ENCODE assay signal across 14 mouse cellular contexts in the genomic region with DNA sequence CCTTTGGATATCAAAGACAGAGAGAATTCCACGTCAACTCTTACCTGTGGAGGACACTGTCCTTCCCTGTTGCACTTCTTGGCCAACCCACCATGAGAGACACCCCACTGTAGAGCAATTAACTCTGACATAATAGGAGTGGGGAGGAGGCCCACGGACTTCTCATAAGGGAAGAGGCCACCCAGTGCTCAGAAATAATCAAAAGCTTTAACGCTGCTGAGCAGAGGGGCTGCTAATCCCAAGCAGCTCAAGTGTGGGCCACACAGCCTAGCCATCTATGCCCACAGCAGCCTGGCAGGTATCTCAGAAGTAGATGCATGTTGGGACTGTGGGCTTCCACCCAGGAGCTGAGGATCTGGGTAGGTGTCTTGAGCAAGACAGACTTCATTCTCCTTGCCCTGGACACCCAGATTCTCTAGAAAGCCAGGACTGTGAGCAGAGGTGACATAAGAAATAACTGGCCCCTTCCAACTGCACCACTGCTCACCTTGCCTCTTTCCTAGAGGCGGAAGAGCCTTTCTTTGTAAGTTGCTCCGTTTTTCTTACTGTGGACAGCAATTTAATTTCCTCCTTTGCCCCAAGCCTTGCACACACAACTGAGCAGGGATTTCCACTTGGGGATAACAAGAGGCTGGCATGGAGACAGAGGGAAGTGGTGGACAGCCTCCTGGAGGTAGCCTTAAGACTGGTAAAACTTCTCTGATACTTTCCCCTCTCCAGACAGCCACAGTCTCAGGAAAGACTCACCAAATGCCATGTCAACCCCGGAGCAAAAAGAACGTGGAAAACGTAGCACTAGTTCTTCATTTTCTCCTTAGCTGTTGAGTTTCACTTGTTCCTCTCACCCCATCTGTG. TPM values are rescaled to one million over a fixed set of nuclear protein-coding genes. Genes with fewer than 3 reads are reported as not detected.
DNase-seq lines count a peak whose midpoint lies in the region; ATAC-seq and TF ChIP-seq lines count a peak whose summit lies in the region.
"Had no signal": no experiment of that assay in that cellular context is flagged by ENCODE, and none has a peak within 500 bp of the region (broad histone marks: within the 10 kb centered on the region; RNA-seq: fewer than 3 reads in every experiment).

No protein-coding gene starts in this region.

- H3K9me3 ChIP-seq in forebrain, embryonic 10.5 days = no peaks in the 10 kb centered on the region
- no peaks in the 10 kb centered on the region for H3K9me3 ChIP-seq in hindbrain, embryonic 16.5 days (ENCODE audit: control insufficient read depth, low read length)
- no peaks in the 10 kb centered on the region for H3K9me3 ChIP-seq in neural tube, embryonic 11.5 days (ENCODE audit: control insufficient read depth, low read length)
- no peaks in the 10 kb centered on the region for H3K9me3 ChIP-seq in heart, embryonic 10.5 days

- H3K4me1 ChIP-seq in kidney, adult 2 months (ENCODE audit: control insufficient read depth, insufficient read depth, low read length) = peaks cover 6% of the 10 kb centered on the region
- H3K4me1 ChIP-seq in forebrain, embryonic 10.5 days = peaks cover 82% of the 10 kb centered on the region
- peaks cover 16% of the 10 kb centered on the region for H3K4me1 ChIP-seq in hindbrain, embryonic 16.5 days (ENCODE audit: control insufficient read depth, insufficient read depth, low read depth, low read length)
- H3K4me1 ChIP-seq in neural tube, embryonic 11.5 days (ENCODE audit: control insufficient read depth, insufficient read depth, low read length) = peaks cover 16% of the 10 kb centered on the region
- H3K4me1 ChIP-seq in heart, embryonic 10.5 days = peaks cover 12% of the 10 kb centered on the region; the same call in 1 of the 2 replicates

- H3K36me3 ChIP-seq in kidney, adult 2 months (ENCODE audit: control insufficient read depth, insufficient read depth, low read length) = no peaks in the 10 kb centered on the region
- H3K36me3 ChIP-seq in forebrain, embryonic 10.5 days (replicated peaks) = peaks cover 21% of the 10 kb centered on the region; the same call in 1 of the 2 replicates
- no peaks in the 10 kb centered on the region for H3K36me3 ChIP-seq in hindbrain, embryonic 16.5 days (ENCODE audit: control insufficient read depth, insufficient read depth, low read length)
- H3K36me3 ChIP-seq in neural tube, embryonic 11.5 days (ENCODE audit: control insufficient read depth, insufficient read depth, low read length) = no peaks in the 10 kb centered on the region
- H3K36me3 ChIP-seq in heart, embryonic 10.5 days = no peaks in the 10 kb centered on the region

- 0 out of 2 replicates have a peak, but pooled peaks cover 1% of the 10 kb centered on the region for H3K27me3 ChIP-seq in kidney, adult 2 months (replicated peaks; ENCODE audit: control insufficient read depth, insufficient read depth, low read length)
- peaks cover 98% of the 10 kb centered on the region for H3K27me3 ChIP-seq in forebrain, embryonic 10.5 days (ENCODE audit: poor library complexity, severe bottlenecking)
- peaks cover 4% of the 10 kb centered on the region for H3K27me3 ChIP-seq in hindbrain, embryonic 16.5 days (replicated peaks; ENCODE audit: control insufficient read depth, insufficient read depth, low read length)
- H3K27me3 ChIP-seq in neural tube, embryonic 11.5 days (ENCODE audit: control insufficient read depth, insufficient read depth, low read length) = peaks cover 36% of the 10 kb centered on the region
- peaks cover 97% of the 10 kb centered on the region for H3K27me3 ChIP-seq in heart, embryonic 10.5 days (ENCODE audit: insufficient read depth, poor library complexity, severe bottlenecking)

- H3K9ac ChIP-seq in hindbrain, embryonic 16.5 days (ENCODE audit: low read depth, low read length) = peak overlapping the region; percentile 39
- H3K9ac ChIP-seq in neural tube, embryonic 11.5 days (ENCODE audit: low read length) = peak overlapping the region; percentile 81
- H3K9ac ChIP-seq: lung, embryonic 14.5 days had no signal

- TF ChIP-seq POLR2A in kidney, adult 2 months (IDR thresholded peaks at IDR 0.05; ENCODE audit: low read depth, low read length) = no peak

- intact Hi-C loops in heart, postnatal 25 days (cut with DNase I) = loop anchor here (10.0 kb wide), 2 partner anchors 1447 to 1917 kb away; partner anchors contain the start of gene Mfsd9

- peak overlapping the region; percentile 17 for H3K4me3 ChIP-seq in kidney, adult 2 months (ENCODE audit: insufficient read depth, low read depth, low read length)
- H3K4me3 ChIP-seq in forebrain, embryonic 10.5 days = peak overlapping the region; percentile 61
- H3K4me3 ChIP-seq in hindbrain, embryonic 16.5 days (ENCODE audit: low read length) = peak overlapping the region; percentile 29
- H3K4me3 ChIP-seq in neural tube, embryonic 11.5 days (ENCODE audit: low read depth, low read length) = peak overlapping the region; percentile 40
- no peak overlapping the region for H3K4me3 ChIP-seq in heart, embryonic 10.5 days

- no peak for TF ChIP-seq CTCF in kidney, adult 2 months (conservative IDR thresholded peaks at IDR 0.05; ENCODE audit: insufficient read depth, insufficient read length, low read depth, low read length)

- DNase-seq in kidney, adult 2 months = peak; percentile 37
- no peak for DNase-seq in kidney, postnatal 36 days
- DNase-seq in forebrain, embryonic 10.5 days (ENCODE audit: extremely low spot score, low spot score) = no peak
- DNase-seq in neural tube, embryonic 11.5 days (ENCODE audit: low spot score) = peak; percentile 33
- DNase-seq in heart, postnatal 25 days (ENCODE audit: low spot score) = no peak
- no peak for DNase-seq in heart, embryonic 10.5 days (ENCODE audit: low spot score)
- DNase-seq in spleen, postnatal 10 days (ENCODE audit: low spot score in 2 of 2) = no peak
- DNase-seq: adrenal gland, postnatal 25 days; cerebellum, adult 18-20 months; lung, embryonic 14.5 days; right cerebral cortex, adult 18-20 months had no signal

- peak overlapping the region; percentile 44 for H3K27ac ChIP-seq in kidney, adult 2 months (ENCODE audit: insufficient read depth, low read depth, low read length)
- H3K27ac ChIP-seq in forebrain, embryonic 10.5 days = peak overlapping the region; percentile 95
- peak overlapping the region; percentile 49 for H3K27ac ChIP-seq in hindbrain, embryonic 16.5 days (ENCODE audit: low read depth, low read length)
- no peak overlapping the region for H3K27ac ChIP-seq in neural tube, embryonic 11.5 days (ENCODE audit: low read depth, low read length)
- no peak overlapping the region for H3K27ac ChIP-seq in heart, embryonic 10.5 days

- ATAC-seq in hindbrain, embryonic 16.5 days = no peak
- ATAC-seq in neural tube, embryonic 11.5 days (ENCODE audit: insufficient read depth, low FRiP score, low TSS enrichment) = no peak

- 14% methylated on average over 8 of the region's 8 CpGs for WGBS in kidney, adult 2 months
- WGBS in forebrain, embryonic 10.5 days = 3% methylated on average over 8 of the region's 8 CpGs
- WGBS in hindbrain, embryonic 16.5 days = 26% methylated on average over 8 of the region's 8 CpGs
- WGBS in neural tube, embryonic 11.5 days = 5% methylated on average over 8 of the region's 8 CpGs
- 6% methylated on average over 8 of the region's 8 CpGs for WGBS in heart, embryonic 10.5 days

- peak overlapping the region; percentile 81 for H3K4me2 ChIP-seq in hindbrain, embryonic 16.5 days (ENCODE audit: low read length)
- peak overlapping the region; percentile 42 for H3K4me2 ChIP-seq in neural tube, embryonic 11.5 days (ENCODE audit: low read depth)
- H3K4me2 ChIP-seq: lung, embryonic 14.5 days had no signal

RNA-seq across cellular contexts. Expression of gene Pou3f3, which starts 16.1 kb away (rescaled TPM):
- 14.4 and 18.0 TPM in 2 replicates for polyA plus RNA-seq in kidney, adult 2 months (2012; rRNA removed)
- polyA plus RNA-seq in forebrain, embryonic 10.5 days (2016; fragmentation: Nextera tagmentation; extraction: Ambion mirVana) = 13.4 and 14.4 TPM in 2 replicates
- 8.4 and 9.5 TPM in 2 replicates for polyA plus RNA-seq in hindbrain, embryonic 16.5 days (2015; fragmentation: Nextera tagmentation; extraction: Ambion mirVana)
- 11.4 and 11.9 TPM in 2 replicates for polyA plus RNA-seq in neural tube, embryonic 11.5 days (2014; fragmentation: Nextera tagmentation; extraction: Ambion mirVana)
- total RNA-seq in heart, postnatal 25 days (2021) = under 1 TPM in 1 of 2 experiments, not detected in 1; 0.03 TPM
- 0.03 and 0.43 TPM in 2 replicates for polyA plus RNA-seq in heart, embryonic 10.5 days (2016; fragmentation: Nextera tagmentation; extraction: Ambion mirVana)
- total RNA-seq: hematopoietic stem cell, adult 5-6 weeks had no signal
- polyA plus RNA-seq: C2C12 had no signal

Comparison
In these comparisons a context has a peak if more than half of its experiments do, and no peak if none do; other contexts are left out.
1. DNase-seq: peak in kidney, adult 2 months (single experiment) and neural tube, embryonic 11.5 days (single experiment); none in kidney, postnatal 36 days (0 of 2), forebrain, embryonic 10.5 days (single experiment), heart, postnatal 25 days (single experiment), heart, embryonic 10.5 days (single experiment) and spleen, postnatal 10 days (0 of 2).
2. H3K27ac ChIP-seq: peak in kidney, adult 2 months (single experiment), forebrain, embryonic 10.5 days (single experiment) and hindbrain, embryonic 16.5 days (single experiment); none in neural tube, embryonic 11.5 days (single experiment) and heart, embryonic 10.5 days (single experiment).